Mouse (Mus musculus) monocyte, adult 59 days (primary cell): ENCODE measurements around the gene Cops8. TPM values are rescaled to one million over a fixed set of nuclear protein-coding genes. Genes with fewer than 3 reads are reported as not detected.

Source experiments
- total RNA-seq, 2 experiments: library from RNA; stranded (reverse); gene quantifications; one replicate each; pipeline ENCODE4 v1.2.4; 2023

Gene Cops8
- total RNA-seq = 10 to 100 TPM; 78.5 to 95.4 TPM

DNA sequence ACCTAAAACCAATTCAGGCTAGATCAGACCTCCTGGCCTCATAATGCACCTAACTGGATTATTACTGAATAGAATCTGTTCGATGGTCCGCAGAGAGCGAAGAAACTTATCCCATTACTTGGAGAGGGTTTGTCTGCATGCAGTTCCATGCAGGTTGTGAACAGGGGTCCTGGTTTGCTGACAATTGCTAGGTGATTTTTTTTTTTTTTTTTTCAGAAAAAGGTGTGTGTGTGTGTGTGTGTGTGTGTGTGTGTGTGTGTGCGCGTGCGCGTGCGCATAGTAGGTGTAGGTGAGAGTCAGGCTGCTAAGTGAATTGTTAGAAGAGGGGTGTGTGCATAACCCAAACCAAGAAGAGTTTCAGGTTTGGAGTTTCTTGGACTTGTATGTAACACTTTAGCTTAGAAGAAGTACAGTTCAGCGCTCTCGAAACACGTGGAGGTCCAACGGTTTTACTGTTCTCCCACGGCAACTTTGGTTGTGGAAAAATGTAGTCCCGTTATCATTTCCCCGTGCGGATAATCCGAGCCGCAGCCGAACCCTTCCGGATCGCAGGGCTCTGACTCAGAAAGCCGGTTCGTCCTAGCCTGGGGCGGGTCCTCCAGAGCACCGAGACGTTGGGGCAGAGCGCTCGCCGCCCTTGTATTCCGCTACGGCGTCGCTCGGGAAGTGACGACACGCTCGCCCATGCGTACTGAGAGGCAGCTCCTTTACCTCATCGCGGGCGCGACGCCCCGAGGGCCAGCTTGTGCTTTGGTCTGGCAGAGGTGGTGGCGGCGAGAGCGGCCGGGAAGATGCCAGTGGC, at the start of gene Cops8:
TSS of gene Cops8 (plus strand) at position 223 of the 802 bp plus-strand sequence.

Other genes starting within 250 kb of the Cops8 start
- gene Col6a3, start 241.0 kb downstream of the Cops8 start, total RNA-seq = under 1 TPM in 1 of 2 experiments, not detected in 1; 0.21 TPM